Mouse (Mus musculus) heart, postnatal 10 days (tissue): ENCODE data around the gene Rpl7a. TPM values are rescaled to one million over a fixed set of nuclear protein-coding genes. Genes with fewer than 3 reads are reported as not detected.
"Not testable (repeated sequence)": the region's sequence is repeated elsewhere in the genome, so short reads cannot be mapped to it uniquely, and the experiment has no call there.

Experiments used
- DNase-seq, 2 experiments: peaks; one replicate each; pipeline ENCODE4 v3.0.0; 2021
- intact Hi-C: fragments of 180-260 bp; cut with DNase I; formaldehyde crosslinking; loops from one replicate; pipeline ENCODE4 v1.15.1; 2025
- total RNA-seq, 2 experiments: library from RNA; stranded (reverse); gene quantifications; 2 replicates each; pipeline ENCODE4 v1.2.3; 2021

Gene Rpl7a
- total RNA-seq: 100 to 1,000 TPM; 364 to 371 TPM

DNA sequence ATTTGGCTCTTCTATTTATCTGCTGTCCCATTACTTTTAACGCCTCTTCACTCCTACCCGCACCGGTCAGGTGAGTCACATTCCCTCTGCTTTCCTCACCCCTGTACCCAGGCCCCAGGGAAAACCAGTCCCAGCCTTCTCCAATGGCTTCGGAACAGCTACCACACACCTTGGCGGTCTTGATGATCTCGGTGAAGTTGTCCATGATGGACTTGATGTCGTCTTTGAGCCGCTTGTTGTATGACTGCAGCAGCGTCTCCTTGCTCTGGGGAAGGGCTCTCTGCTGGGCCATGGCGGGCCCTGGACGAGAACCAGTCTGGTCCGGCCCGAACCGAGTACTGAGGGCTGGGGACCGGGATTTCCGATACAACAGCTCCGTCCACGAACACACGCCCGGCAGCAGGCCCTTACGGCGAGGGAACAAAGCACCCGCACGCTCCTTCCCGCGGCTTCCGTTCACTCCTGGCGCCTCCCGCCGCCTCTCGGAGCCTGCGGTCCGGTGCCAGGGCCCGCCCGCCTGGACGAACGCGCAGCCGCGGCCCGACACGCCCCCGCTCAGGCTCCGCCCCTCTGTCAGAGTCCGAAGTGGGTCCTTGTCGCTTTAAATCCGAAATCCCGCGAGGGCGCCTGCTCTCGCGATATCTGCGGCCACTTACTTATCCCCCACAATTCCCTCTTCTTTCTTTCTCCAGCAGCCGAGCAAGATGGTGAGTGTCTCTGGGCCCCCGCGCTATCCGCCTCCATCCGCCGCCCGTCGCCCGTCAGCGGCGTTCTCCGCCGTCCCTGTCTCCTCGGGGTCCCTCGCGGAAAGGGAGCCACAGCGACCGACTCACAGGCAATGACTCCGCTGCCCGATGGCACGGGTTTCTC lies at the start of gene Rpl7a, which contains the start of gene Med22:
TSS of gene Rpl7a (plus strand) at position 641 of the 870 bp plus-strand sequence.
TSS of gene Med22 (minus strand) at position 554 of the 870 bp plus-strand sequence.
- intact Hi-C loops: loop anchor here (2.0 kb wide), 1 partner anchor 22 kb away; the partner anchor contains the start of gene Surf4
- peak; percentile 100 for DNase-seq

DNA sequence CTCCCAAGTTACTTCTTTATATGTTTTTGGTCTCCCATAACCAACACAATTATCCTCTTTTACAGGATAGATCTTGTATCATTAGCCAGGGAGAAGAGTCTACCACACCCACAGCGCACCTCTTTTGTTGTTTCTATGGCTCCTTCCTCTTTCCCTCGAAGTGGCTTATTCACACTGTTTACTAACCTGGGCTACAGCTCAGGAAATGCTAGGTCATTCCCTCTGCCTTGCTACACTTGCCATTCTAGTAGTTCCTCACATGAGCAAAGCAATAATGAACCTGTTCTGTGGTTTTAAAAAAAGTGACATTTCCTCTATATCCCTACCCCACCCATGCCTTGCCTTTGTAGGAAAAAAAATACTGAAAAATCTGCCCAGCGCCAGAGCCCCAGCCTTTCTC lies 47.7 kb upstream of the Rpl7a start:
- intact Hi-C loops: no loop called here
- no peak for DNase-seq

DNA sequence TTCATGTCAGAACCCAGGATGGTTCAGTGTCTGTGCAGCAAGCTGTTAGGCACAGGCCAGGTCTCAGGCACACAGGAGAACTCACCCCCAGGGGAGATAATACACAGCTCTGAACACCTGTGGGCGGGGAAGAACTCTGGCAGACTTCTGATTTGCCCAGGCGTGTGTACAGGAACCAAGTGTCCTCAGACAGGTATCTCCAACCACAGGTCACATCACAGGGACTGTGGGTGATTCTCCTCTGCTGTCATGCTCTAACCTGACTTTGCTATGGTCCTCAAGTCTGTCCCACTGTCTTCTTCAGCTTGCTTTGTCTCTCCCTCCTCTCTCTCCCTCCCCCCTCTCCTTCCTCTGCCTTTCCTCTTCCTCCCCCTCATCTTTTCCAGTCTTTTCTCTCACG lies 45.7 kb upstream of the Rpl7a start, which contains the start of gene Abo:
TSS of gene Abo (minus strand) at position 101 of the 400 bp plus-strand sequence.
- no peak for DNase-seq
- intact Hi-C loops: no loop called here

DNA sequence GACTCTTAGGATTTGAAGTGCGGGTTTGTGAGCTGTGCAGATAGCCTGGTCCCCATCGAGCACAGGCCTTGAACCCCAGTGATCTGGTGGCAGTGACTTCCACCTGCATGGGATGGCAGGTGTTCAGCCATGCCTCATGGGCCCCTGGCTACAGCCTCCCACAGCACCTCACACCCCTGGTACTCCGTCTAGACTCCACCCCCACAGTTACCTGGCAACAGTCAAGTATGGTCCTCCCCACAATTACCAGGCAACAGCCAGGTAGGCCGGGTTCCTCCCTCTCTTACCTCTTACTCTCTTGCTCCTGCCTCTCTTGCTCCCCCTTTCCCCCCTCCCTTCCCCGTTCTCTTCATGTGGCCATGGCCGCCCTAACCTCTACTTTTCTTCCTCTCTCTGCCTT lies 39.9 kb upstream of the Rpl7a start:
- no peak for DNase-seq
- intact Hi-C loops: no loop called here

DNA sequence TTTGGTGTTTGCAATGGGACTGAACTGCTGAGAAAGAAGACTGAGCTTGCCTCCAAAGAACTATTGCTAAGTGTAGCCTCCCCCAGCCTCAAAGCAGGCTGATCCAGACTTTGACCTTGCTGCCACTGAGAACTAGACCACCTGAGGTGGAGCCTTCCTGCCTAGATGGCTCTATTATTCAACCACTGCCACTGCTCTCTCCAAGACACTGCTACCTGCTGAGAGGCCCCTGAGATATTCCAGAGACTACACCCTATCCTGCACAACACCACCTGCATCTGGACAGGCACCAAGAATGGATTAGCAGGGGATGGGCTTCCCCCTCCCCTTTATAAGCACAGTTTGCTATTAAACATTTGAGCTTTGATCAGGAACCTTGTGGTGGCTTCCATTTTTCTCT lies 32.0 kb upstream of the Rpl7a start:
- DNase-seq: no peak
- intact Hi-C loops: no loop called here

DNA sequence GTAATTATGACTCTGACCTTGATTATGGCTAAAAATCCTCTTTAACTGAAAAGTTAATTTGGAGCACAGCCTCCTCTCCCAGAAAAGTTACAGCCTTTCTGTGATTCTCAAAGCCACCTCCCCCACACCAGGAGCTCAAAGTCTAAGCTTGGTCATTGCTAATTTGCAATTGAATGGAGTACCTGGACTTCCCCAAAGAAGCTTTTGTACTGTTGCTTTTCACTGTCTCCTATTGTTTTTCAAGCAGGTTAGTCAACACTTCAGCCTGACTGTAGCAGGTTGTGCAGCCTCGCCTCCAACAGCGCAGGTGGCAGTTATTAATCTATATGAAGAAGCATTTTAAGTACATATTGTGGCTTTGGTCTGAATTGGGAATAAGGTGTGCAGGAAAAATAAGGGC lies 25.0 kb upstream of the Rpl7a start:
- DNase-seq, intact Hi-C loops: not testable (repeated sequence)

DNA sequence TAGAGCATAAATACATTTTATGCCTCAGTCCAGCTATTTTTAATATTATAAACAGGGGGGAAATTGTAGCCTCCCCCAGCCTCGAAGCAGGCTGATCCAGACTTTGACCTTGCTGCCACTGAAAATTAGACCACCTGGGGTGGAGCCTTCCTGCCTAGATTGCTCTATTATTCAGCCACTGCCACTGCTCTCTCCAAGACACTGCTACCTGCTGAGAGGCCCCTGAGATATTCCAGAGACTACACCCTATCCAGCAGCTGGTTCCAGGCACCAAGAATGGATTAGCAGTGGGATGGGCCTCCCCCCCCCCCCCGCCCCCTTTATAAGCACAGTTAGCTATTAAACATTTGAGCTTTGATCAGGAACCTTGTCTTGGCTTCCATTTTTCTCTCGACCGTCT lies 24.4 kb upstream of the Rpl7a start:
- intact Hi-C loops, DNase-seq: not testable (repeated sequence)

DNA sequence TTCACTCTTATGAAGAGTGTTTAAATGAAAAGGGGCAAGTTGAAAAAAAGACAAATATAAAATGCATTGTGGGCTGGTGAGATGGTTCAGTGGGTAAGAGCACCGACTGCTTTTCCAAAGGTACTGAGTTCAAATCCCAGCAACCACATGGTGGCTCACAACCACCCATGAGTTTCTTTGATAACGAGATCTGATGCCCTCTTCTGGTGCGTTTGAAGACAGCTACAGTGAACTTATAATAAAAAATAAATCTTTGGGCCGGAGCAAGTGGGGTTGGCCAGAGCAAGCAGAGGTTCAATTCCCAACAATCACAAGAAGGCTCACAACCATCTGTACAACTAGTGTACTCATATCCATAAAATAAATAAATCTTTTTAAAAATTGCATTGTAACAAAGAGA lies 14.7 kb upstream of the Rpl7a start:
- intact Hi-C loops: no loop called here

DNA sequence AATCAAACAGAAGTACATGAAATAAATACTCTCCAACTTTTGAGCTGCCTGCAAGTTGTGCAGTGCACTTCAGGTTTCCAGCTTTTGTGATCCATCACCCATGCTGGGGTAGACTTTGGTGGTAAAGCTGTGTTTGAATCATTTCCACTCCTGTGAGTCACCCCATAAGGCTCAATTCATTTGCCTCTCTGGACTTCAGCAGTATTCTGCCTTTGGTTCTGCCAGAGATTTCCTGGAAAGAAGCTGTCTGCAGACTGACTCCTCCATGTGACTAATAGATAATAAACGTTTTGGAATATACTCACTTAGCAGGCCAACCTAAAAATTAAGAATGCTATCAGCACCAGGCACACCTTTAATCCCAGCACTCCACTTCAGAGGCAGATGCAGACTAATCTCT lies 9.8 kb upstream of the Rpl7a start:
- intact Hi-C loops: loop anchor here (10.0 kb wide), 1 partner anchor 256 kb away; no protein-coding TSS in a partner anchor
- no peak for DNase-seq

More for the DNA sequence above, 14.7 kb upstream of the Rpl7a start:
- no peak for DNase-seq

DNA sequence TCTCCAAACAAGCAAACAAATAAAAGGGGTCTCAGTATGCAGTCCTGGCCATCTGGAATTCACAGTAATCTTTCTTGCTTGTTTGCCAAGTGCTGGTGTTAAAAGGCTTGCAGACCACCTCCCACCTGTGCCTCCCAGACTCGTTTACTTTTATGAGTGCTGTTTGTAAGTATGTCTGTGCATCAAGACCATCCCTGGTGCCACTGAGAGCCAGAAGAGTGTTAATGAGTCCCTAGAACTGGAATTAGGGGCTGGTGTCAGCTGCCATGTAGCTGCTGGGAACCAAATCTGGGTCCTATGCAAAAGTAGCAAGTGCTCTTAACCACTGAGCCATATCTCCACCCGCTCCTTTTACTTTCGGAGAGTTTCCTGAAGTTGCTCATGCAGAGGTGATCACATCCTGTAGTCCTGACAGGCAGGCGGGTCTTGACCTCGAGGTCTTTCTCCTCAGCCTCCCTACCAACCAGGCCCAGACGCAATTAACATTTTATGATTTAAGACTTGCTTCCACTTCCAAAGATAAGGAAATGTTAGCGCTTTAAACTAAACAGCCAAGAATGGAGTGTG lies 8.6 kb upstream of the Rpl7a start:
- no peak for DNase-seq
- intact Hi-C loops: loop anchor here (10.0 kb wide), 1 partner anchor 257 kb away; no protein-coding TSS in a partner anchor

DNA sequence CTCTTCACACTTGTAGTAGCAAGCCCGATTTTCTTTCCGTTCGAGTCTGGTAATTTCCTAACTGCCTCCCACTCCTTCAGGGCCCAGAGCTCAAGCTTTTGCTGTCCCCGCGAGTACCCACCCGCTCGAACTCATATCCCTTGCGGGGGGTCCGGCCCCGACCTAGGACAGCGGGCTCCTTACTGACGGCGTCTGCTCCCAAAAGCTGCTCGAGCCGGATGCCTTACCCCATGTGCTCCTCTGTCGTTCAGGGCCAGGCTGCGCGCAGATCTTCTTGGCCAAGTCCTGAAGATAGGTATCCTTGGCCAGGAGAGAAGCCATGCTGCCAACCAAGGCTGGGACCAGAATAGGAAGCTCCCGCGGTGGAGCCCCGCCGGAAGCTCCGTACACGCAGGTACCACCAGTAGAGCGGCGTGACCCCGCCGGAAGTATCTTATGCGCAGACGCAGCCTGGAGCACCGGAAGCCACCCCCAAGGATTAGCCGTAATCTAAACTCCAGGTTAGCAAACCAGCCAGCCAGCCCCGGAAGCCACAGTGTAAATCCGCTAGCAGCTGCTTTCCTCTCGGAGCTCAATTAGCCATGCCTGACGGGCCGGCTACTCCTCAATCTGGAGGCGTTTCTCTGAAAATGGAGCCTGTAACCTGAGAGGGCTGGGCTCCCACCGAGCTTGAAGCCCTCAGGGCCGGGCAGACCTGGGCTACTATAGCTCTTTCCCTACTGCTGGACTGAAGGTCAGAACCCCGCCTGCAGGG lies 7.9 kb upstream of the Rpl7a start, which contains the start of gene Surf6:
TSS of gene Surf6 (minus strand) at position 413 of the 754 bp plus-strand sequence.
- peak; percentile 96 for DNase-seq
- intact Hi-C loops: loop anchor here (10.0 kb wide), 1 partner anchor 258 kb away; no protein-coding TSS in a partner anchor

DNA sequence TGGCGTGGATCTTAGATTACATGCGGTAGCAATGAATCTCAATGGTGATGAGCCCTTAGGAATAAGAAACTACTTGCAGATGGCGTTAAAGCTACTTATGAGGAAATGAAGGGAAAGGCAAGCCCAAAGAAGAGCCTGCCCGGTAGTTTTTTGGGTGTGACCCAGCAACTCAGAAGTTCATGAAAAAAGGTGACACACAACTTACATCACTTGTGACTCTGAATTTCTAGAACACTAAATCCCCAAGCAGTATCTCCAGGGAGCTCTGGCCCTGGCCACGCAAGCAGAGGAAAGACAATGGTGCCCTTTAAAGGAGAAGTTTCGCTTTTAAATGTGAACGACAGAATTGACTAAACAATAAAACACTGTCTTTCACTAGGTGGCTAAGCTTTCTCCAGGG lies 7.3 kb upstream of the Rpl7a start:
- DNase-seq: no peak
- intact Hi-C loops: loop anchor here (10.0 kb wide), 1 partner anchor 259 kb away; no protein-coding TSS in a partner anchor

DNA sequence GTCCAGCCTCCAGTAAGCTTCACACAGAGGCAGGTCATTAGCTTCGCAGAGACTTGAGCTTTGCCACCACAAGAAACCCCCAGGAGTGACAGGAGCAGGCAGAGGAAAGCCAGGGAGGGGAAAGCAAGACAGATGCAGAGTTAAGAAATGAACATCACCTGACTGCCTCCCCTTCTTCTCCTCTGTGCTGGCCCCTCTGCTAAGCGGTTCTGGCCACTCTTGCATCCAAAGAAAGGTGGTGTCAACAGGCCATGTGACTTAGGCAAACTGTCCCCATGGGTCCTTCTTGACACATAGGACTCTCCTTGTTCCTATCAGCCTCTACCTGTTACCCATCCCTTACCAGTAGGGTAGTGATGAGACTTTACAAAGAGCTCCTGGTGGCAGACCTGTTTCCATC lies 4.6 kb upstream of the Rpl7a start:
- intact Hi-C loops: loop anchor here (5.0 to 10.0 kb wide), 2 partner anchors 261 to 331 kb away; no protein-coding TSS in a partner anchor
- no peak for DNase-seq

DNA sequence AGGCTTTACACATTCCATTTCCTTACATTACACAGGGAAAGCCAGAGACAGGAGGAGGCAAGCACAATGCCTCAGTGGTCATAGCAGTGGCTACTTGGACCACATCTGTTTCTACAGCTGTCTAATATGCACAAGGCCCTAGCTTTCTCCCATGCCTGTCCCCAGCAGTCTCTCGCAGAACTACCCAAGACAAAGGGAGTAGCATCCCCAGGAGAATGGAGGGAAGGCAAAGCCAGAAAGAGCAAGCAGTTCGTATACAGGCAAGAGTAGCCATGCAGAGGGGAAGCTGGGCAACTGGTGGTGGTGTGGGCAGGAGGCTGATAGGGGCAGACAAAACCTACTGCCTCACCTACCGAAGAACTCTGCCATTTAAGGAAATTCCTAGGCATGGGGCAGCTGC lies 4.1 kb upstream of the Rpl7a start:
- no peak for DNase-seq
- intact Hi-C loops: loop anchor here (5.0 to 10.0 kb wide), 2 partner anchors 262 to 331 kb away; no protein-coding TSS in a partner anchor

DNA sequence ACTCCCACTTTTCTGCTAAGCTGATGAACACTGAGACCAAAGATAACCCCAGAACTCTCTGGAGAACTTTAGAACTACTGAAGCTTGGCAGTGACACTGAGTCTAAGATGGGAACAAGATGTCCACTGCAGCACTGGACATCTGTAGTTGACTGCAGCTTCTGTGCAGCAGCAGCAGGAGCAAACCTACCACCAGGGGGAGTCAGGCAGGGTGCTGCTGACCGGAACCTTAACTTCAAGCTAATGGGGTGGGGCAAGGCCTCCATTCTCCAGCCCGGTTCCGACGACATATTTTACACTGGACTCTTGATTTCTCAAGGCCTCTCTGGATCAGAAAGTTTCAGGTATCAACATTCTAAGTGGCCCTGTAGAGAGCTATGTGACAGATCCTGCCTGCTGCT lies 3.5 kb upstream of the Rpl7a start:
- peak; percentile 48 to 72 for DNase-seq
- intact Hi-C loops: loop anchor here (5.0 to 10.0 kb wide), 2 partner anchors 262 to 330 kb away; no protein-coding TSS in a partner anchor

DNA sequence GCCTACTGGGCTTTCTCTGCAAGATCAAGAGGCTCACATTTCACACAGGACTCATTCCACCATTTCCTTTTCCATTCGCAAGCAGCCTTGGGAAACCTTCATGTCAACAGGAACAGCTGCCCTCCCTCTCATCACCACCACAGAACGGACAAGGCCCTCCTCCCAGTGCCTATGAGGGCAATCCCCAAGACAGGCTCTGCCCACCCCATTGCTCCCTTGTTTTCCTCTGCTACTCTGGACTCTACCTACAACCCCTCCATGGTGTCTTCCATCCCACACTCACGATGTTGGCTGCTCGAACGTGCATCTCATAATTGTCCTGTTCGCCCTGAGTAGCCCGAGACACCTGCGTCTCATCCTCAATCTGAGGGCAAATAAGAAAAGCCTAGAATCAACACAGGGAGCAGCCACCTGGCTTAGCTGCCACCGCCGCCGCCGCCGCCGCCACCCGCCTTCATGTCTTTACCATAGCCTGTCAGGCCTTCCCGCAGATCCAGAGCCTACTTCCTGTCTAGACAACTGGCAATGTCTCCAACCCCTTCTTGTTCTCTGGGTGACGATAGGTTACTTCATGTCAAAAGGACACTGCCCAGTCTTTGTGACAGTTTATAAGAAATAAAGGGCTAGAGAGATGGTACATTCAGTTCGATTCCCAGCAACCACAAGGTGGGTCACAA lies 1.7 kb upstream of the Rpl7a start:
- intact Hi-C loops: loop anchor here (5.0 to 10.0 kb wide), 2 partner anchors 264 to 328 kb away; no protein-coding TSS in a partner anchor
- no peak for DNase-seq

DNA sequence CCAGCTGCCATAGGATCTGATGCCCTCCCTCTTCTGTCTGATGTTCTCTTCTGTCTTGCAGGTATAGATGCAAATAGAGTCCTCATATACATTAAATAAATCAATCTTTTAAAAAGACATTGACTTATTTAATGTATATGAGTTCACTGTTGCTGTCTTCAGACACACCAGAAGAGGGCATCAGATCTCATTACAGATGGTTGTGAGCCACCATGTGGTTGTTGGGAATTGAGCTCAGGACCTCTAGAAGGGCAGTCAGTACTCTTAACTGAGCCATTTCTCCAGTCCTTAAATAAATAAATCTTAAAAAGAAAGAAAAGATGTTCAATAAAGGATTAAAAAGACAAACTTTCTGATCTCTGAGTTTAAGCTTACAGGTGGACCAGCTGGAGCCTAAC lies 1.2 kb upstream of the Rpl7a start:
- DNase-seq: no peak
- intact Hi-C loops: loop anchor here (5.0 to 10.0 kb wide), 2 partner anchors 265 to 328 kb away; no protein-coding TSS in a partner anchor

DNA sequence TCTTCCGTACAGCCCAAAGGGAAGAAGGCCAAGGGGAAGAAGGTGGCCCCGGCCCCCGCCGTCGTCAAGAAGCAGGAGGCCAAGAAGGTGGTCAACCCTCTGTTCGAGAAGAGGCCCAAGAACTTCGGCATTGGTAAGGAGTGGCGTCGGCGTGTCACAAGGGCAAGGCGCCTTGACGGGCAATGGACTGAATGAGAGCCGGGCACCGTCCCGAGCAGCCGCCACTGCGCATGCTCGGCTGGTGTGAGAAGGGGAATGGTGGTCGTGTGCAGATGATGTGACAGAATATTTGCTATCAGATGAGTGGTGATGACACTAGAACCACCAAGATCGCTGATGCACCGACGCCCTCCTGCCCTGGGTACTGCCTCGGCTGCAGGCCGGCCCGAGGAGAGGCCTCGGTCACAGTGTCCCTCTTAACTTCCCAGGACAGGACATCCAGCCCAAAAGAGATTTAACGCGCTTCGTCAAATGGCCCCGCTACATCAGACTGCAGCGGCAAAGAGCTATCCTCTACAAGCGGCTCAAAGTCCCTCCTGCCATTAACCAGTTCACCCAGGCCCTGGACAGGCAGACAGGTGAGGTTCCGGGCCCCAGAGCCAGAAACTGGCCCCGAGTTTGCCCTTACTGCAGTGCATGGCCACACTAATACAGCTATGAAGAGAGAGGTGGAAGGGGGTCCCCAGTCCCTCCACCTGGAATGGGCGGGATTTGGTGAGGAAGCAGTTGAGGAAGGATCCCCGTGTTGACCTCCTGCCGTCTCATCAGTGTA lies 616 bp downstream of the Rpl7a start:
- intact Hi-C loops: loop anchor here (2.0 kb wide), 1 partner anchor 22 kb away; the partner anchor contains the start of gene Surf4
- DNase-seq: peak in 1 of 2 experiments; percentile 83

DNA sequence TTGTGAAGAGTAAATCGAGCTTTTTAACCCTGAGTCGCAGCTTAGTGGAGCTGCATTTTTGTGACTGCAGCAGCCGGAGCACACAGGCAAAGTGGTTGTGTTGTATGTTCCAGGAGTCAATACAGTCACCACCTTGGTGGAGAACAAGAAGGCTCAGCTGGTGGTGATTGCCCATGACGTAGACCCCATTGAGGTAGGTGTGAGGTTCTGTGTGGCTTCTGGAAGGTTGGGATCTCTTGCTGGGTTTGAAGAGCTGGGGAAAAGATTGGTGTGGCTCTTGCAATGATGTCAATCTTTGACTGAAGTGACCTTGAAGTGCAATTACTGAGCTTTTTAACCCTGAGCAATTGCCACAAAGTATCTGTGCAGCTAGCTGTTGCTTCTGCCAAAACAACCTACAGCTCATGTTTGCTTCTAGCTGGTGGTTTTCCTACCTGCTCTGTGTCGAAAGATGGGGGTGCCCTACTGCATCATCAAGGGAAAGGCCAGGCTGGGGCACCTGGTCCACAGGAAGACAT lies 1.7 kb downstream of the Rpl7a start:
- intact Hi-C loops: no loop called here
- DNase-seq: no peak
